In the genomic region with DNA sequence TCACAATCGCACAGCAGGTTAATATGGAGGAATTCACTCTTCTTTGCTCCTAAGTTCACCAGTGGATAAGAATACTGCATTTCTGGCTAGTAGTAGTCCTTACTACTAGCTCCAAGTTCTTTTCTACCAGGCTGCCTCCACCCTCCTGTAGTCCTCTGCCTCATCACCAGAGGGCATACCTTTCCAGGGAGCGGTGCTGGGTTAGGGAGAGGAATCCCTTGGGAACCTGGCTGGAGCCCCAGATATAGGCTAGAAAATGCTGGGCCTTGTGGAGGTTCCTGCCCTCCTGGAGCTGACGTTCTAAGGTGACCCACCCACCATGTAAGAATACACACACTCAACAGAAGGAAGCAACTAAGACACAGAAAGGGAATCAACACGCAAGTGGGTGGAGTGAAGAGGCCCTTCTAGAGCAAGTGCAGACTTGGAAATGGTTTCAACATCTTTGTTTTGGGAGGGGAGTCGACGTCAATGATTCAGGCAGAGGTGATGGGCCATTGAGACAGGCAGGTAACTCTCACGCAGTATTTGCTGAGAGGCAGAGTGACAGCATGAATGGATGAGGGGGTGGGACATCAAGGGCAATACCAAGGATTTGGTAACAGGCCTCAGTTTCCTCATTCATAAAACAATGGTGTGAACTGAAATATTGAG, we compare ENCODE assay signal across 10 mouse cellular contexts. TPM values are rescaled to one million over a fixed set of nuclear protein-coding genes. Genes with fewer than 3 reads are reported as not detected.
DNase-seq lines count a peak whose midpoint lies in the region; ATAC-seq and TF ChIP-seq lines count a peak whose summit lies in the region.
"Had no signal": no experiment of that assay in that cellular context is flagged by ENCODE, and none has a peak within 500 bp of the region (broad histone marks: within the 10 kb centered on the region; RNA-seq: fewer than 3 reads in every experiment).

No protein-coding gene starts in this region.

- no peaks in the 10 kb centered on the region for H3K9me3 ChIP-seq in forebrain, postnatal 0 days (ENCODE audit: low read length)
- no peaks in the 10 kb centered on the region for H3K9me3 ChIP-seq in forebrain, embryonic 14.5 days (replicated peaks; ENCODE audit: control insufficient read depth, low read length)
- no peaks in the 10 kb centered on the region for H3K9me3 ChIP-seq in hindbrain, embryonic 10.5 days
- H3K9me3 ChIP-seq: G1E; liver, embryonic 13.5 days had no signal

- no peaks in the 10 kb centered on the region for H3K27me3 ChIP-seq in forebrain, postnatal 0 days (ENCODE audit: insufficient read depth, low read length)
- H3K27me3 ChIP-seq in forebrain, embryonic 14.5 days (replicated peaks; ENCODE audit: control insufficient read depth, insufficient read depth, low read length) = no peaks in the 10 kb centered on the region
- H3K27me3 ChIP-seq in hindbrain, embryonic 10.5 days (ENCODE audit: insufficient read depth, poor library complexity, severe bottlenecking) = no peaks in the 10 kb centered on the region
- H3K27me3 ChIP-seq: liver, embryonic 13.5 days had no signal

- no peak for ATAC-seq in forebrain, postnatal 0 days
- no peak for ATAC-seq in forebrain, embryonic 14.5 days

- no peak overlapping the region for H3K9ac ChIP-seq in forebrain, postnatal 0 days
- H3K9ac ChIP-seq in forebrain, embryonic 14.5 days (ENCODE audit: low read length) = no peak overlapping the region
- H3K9ac ChIP-seq: liver, embryonic 13.5 days had no signal

- TF ChIP-seq CTCF in forebrain, postnatal 0 days (IDR thresholded peaks at IDR 0.05; ENCODE audit: low read depth) = peak; percentile 58

- H3K4me1 ChIP-seq in forebrain, postnatal 0 days (ENCODE audit: insufficient read depth) = peaks cover 20% of the 10 kb centered on the region; the same call in 1 of the 2 replicates
- H3K4me1 ChIP-seq in forebrain, embryonic 14.5 days (ENCODE audit: control insufficient read depth, insufficient read depth, low read length) = peaks cover 22% of the 10 kb centered on the region
- peaks cover 34% of the 10 kb centered on the region for H3K4me1 ChIP-seq in hindbrain, embryonic 10.5 days (replicated peaks)

- no peak for DNase-seq in forebrain, postnatal 0 days
- no peak for DNase-seq in forebrain, embryonic 14.5 days (ENCODE audit: low spot score)
- DNase-seq in right cerebral cortex, adult 18-20 months = peak; percentile 46
- DNase-seq in right cerebral cortex, postnatal 36 days (ENCODE audit: low spot score in 2 of 2) = no peak
- DNase-seq in kidney, adult 9 months = peak; percentile 69
- DNase-seq in testis, postnatal 10 days (ENCODE audit: low spot score) = peak; percentile 69
- DNase-seq in hindbrain, embryonic 10.5 days (ENCODE audit: low spot score) = no peak
- DNase-seq in spleen, postnatal 4 days (ENCODE audit: low spot score in 2 of 2) = no peak
- DNase-seq: liver, embryonic 13.5 days had no signal

- no peaks in the 10 kb centered on the region for H3K36me3 ChIP-seq in forebrain, postnatal 0 days (ENCODE audit: insufficient read depth)
- H3K36me3 ChIP-seq in forebrain, embryonic 14.5 days (ENCODE audit: control insufficient read depth, insufficient read depth, low read length) = no peaks in the 10 kb centered on the region
- 0 out of 2 replicates have a peak, but pooled peaks cover 3% of the 10 kb centered on the region for H3K36me3 ChIP-seq in hindbrain, embryonic 10.5 days
- H3K36me3 ChIP-seq: liver, embryonic 13.5 days had no signal

- no peak overlapping the region for H3K4me3 ChIP-seq in forebrain, postnatal 0 days (ENCODE audit: low read depth, low read length)
- no peak overlapping the region for H3K4me3 ChIP-seq in forebrain, embryonic 14.5 days (ENCODE audit: low read depth, low read length)
- H3K4me3 ChIP-seq in hindbrain, embryonic 10.5 days = no peak overlapping the region

- no peak overlapping the region for H3K4me2 ChIP-seq in forebrain, postnatal 0 days (ENCODE audit: low read depth)
- H3K4me2 ChIP-seq in forebrain, embryonic 14.5 days (ENCODE audit: low read length) = no peak overlapping the region

- WGBS in forebrain, postnatal 0 days = 78% methylated on average over 7 of the region's 7 CpGs
- 81% methylated on average over 7 of the region's 7 CpGs for WGBS in forebrain, embryonic 14.5 days
- 78% methylated on average over 7 of the region's 7 CpGs for WGBS in hindbrain, embryonic 10.5 days

- H3K27ac ChIP-seq in forebrain, postnatal 0 days (ENCODE audit: low read depth, low read length) = no peak overlapping the region
- H3K27ac ChIP-seq in forebrain, embryonic 14.5 days (ENCODE audit: low read depth, low read length) = no peak overlapping the region
- H3K27ac ChIP-seq in hindbrain, embryonic 10.5 days = no peak overlapping the region
- H3K27ac ChIP-seq: liver, embryonic 13.5 days had no signal

RNA-seq across cellular contexts. Expression of a gene that starts 2.4 kb away (rescaled TPM):
- total RNA-seq in forebrain, postnatal 0 days (2014; rRNA removed) = 40.9 and 50.9 TPM in 2 replicates
- 20.8 and 23.7 TPM in 2 replicates for polyA plus RNA-seq in forebrain, postnatal 0 days (2015; fragmentation: Nextera tagmentation; extraction: Ambion mirVana)
- 19.2 and 25.2 TPM in 2 replicates for polyA plus RNA-seq in forebrain, embryonic 14.5 days (2014; fragmentation: Nextera tagmentation; extraction: Ambion mirVana)
- 31.8 and 32.0 TPM in 2 replicates for polyA plus RNA-seq in hindbrain, embryonic 10.5 days (2016; fragmentation: Nextera tagmentation; extraction: Ambion mirVana)

RNA-seq across cellular contexts. Expression of a gene that starts 18.9 kb away (rescaled TPM):
- total RNA-seq in forebrain, postnatal 0 days (2014; rRNA removed) = 14.0 and 17.2 TPM in 2 replicates
- polyA plus RNA-seq in forebrain, postnatal 0 days (2015; fragmentation: Nextera tagmentation; extraction: Ambion mirVana) = 2.0 and 2.8 TPM in 2 replicates
- polyA plus RNA-seq in forebrain, embryonic 14.5 days (2014; fragmentation: Nextera tagmentation; extraction: Ambion mirVana) = 2.8 and 3.4 TPM in 2 replicates
- 0.98 TPM in 2 replicates for polyA plus RNA-seq in hindbrain, embryonic 10.5 days (2016; fragmentation: Nextera tagmentation; extraction: Ambion mirVana)

Comparison
In these comparisons a context has a peak if more than half of its experiments do, and no peak if none do; other contexts are left out.
1. DNase-seq: peak in right cerebral cortex, adult 18-20 months (single experiment), kidney, adult 9 months (single experiment) and testis, postnatal 10 days (single experiment); none in forebrain, postnatal 0 days (single experiment), forebrain, embryonic 14.5 days (single experiment), right cerebral cortex, postnatal 36 days (0 of 2), hindbrain, embryonic 10.5 days (single experiment) and spleen, postnatal 4 days (0 of 2).